Mouse (Mus musculus): Measurements from ENCODE around the gene Cdh13.

- TF ChIP-seq CTCF (IDR thresholded peaks at IDR 0.05; ENCODE audit: control insufficient read depth, insufficient read depth, insufficient read length) (no peak), MAX (IDR thresholded peaks at IDR 0.05) (no peak), USF1 (IDR thresholded peaks at IDR 0.05; ENCODE audit: low read depth) (no peak), MYOD1 (IDR thresholded peaks at IDR 0.05; ENCODE audit: control insufficient read depth, insufficient read length, low read depth) (no peak)
Measured at GRCm38 (mm10) chr8:118683386-118683785, 399.9 kb downstream of the Cdh13 start.
